Mouse (Mus musculus) G1E (cell line): Measurements from ENCODE around the gene Gps1.

Experiments
- CTCF ChIP-seq: IDR thresholded peaks from 2 replicates; pipeline ENCODE4 v1.5.1; 2012; ENCODE audit warnings: low read depth, low read length, inconsistent platforms, mixed read lengths
- GATA1 ChIP-seq: IDR thresholded peaks from 2 replicates; pipeline ENCODE4 v1.6.1; 2012; ENCODE audit warnings: borderline replicate concordance, low read length, inconsistent platforms, mixed read lengths

GRCm38 (mm10) chr11:120828416-120828815 lies 44.3 kb downstream of the Gps1 start:
- TF ChIP-seq CTCF (no peak), GATA1 (no peak)
